Mouse (Mus musculus): Measurements from ENCODE around the gene Rab21. TPM values are rescaled to one million over a fixed set of nuclear protein-coding genes. Genes with fewer than 3 reads are reported as not detected.

The Rab21 gene
- total and polyA plus RNA-seq, 3 experiments = 29.9 to 80.1 (median 75.0) TPM

DNA sequence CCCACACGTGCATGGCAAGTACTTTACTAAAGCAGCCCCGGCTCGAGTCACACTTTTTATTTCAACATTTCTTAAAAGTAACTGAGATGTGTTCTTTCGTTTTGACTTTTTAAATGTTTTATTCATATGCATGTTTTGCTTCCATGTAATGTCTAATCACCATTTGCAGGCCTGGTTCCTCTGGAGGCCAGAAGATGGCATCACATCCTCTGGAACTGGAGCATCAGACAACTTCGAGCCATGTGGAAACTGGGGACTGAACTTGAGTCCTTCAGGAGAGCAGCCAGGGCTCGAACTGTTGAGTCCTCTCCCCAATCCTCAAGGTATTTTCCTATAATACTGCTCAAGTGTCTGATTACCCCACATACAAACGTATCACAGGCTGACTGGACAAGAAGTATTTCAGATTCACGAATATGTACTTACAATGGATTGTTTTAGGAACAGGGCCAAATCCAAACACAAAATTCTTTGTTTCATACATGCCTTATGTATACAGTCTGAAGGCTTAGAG, 74.3 kb downstream of the Rab21 start:
- Histone ChIP-seq H3K36me3 (ENCODE audit: control insufficient read depth, insufficient read depth, low read length) (no peaks in the 10 kb centered on the region; the same call in 1 of the 2 replicates), H3K4me1 (ENCODE audit: control insufficient read depth, insufficient read depth, low read length) (no peaks in the 10 kb centered on the region), H3K79me2 (replicated peaks; ENCODE audit: control insufficient read depth, insufficient read depth, low read length) (peaks cover 5% of the 10 kb centered on the region; the same call in 1 of the 2 replicates), H3K9ac (ENCODE audit: low read depth, low read length) (no peak overlapping the region), H3K27ac (no peak overlapping the region), H3K27me3 (ENCODE audit: control insufficient read depth, insufficient read depth, low read length) (no peaks in the 10 kb centered on the region), H3K4me3 (no peak overlapping the region)
- intact Hi-C loops (cut with DNase I) = no loop called here
- TF ChIP-seq CTCF (IDR thresholded peaks at IDR 0.05) (peak; percentile 57), EP300 (IDR thresholded peaks at IDR 0.05; ENCODE audit: insufficient read depth, low read depth, low read length) (no peak)
- 62% methylated on average over 8 of the region's 8 CpGs for WGBS
- no peak for DNase-seq

DNA sequence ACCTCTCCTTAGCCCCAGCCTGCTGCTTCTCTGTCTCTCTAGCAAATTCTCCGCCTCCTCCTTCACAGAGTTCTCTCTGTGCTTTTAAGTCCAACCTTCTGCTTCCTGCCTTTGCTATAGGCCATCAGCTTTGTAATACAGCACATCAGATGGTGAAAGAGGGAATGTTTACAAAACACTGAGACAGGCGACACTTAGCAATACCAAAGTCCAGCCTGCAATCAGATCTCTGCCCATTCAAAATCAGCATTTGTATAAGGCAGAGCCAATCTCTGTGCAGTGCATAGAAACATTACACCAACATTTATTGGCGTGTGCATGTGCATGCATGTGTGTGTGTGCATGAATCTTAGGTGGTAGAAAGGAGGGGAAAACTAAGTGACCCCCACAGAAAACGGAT, 77.5 kb downstream of the Rab21 start:
- Histone ChIP-seq H3K79me2 (replicated peaks; ENCODE audit: control insufficient read depth, insufficient read depth, low read length) (peaks cover 9% of the 10 kb centered on the region), H3K27ac (no peak overlapping the region), H3K36me3 (ENCODE audit: control insufficient read depth, insufficient read depth, low read length) (no peaks in the 10 kb centered on the region; the same call in 1 of the 2 replicates), H3K9ac (ENCODE audit: low read depth, low read length) (no peak overlapping the region), H3K27me3 (ENCODE audit: control insufficient read depth, insufficient read depth, low read length) (no peaks in the 10 kb centered on the region), H3K4me3 (no peak overlapping the region), H3K4me1 (ENCODE audit: control insufficient read depth, insufficient read depth, low read length) (no peaks in the 10 kb centered on the region)
- WGBS = 86% methylated on average over 4 of the region's 4 CpGs
- intact Hi-C loops (cut with DNase I) = no loop called here
- DNase-seq = no peak
- TF ChIP-seq EP300 (IDR thresholded peaks at IDR 0.05; ENCODE audit: insufficient read depth, low read depth, low read length) = no peak
- TF ChIP-seq CTCF (IDR thresholded peaks at IDR 0.05) = no peak
- TF ChIP-seq POLR2A (IDR thresholded peaks at IDR 0.05; ENCODE audit: insufficient read depth, low read depth, low read length) = no peak

Other genes starting within 250 kb of the Rab21 start
- not detected for gene Tph2, start 130.6 kb downstream of the Rab21 start, total RNA-seq (2021)
- not detected in 2 replicates for gene Tph2, start 130.6 kb downstream of the Rab21 start, polyA plus RNA-seq (2012; rRNA removed)
- 10 to 100 TPM; 42.7 to 56.9 TPM for gene Tbc1d15, start 64.1 kb downstream of the Rab21 start, total RNA-seq (2021)
- 6.7 and 21.8 TPM in 2 replicates for gene Tbc1d15, start 64.1 kb downstream of the Rab21 start, polyA plus RNA-seq (2012; rRNA removed)
- gene Tmem19, start 46.9 kb upstream of the Rab21 start, total RNA-seq (2021) = 10 to 100 TPM; 12.1 to 15.1 TPM
- 8.6 and 11.5 TPM in 2 replicates for gene Tmem19, start 46.9 kb upstream of the Rab21 start, polyA plus RNA-seq (2012; rRNA removed)
- gene Thap2, start 68.8 kb upstream of the Rab21 start, total RNA-seq (2021) = 1 to 10 TPM; 7.9 to 9.3 TPM
- 5.0 and 7.8 TPM in 2 replicates for gene Thap2, start 68.8 kb upstream of the Rab21 start, polyA plus RNA-seq (2012; rRNA removed)
- gene Zfc3h1, start 69.4 kb upstream of the Rab21 start, total RNA-seq (2021) = 10 to 100 TPM; 13.3 TPM
- 13.7 and 29.3 TPM in 2 replicates for gene Zfc3h1, start 69.4 kb upstream of the Rab21 start, polyA plus RNA-seq (2012; rRNA removed)